Mouse (Mus musculus) cerebellum, adult 2 months (tissue): ENCODE measurements around the gene Spred3.

Experiments used
- CTCF ChIP-seq: fragments of 200-500 bp; IDR thresholded peaks from 2 replicates; pipeline ENCODE4 v1.5.1; 2011; ENCODE audit warnings: low read depth, mild to moderate bottlenecking, control low read depth, low read length, moderate library complexity, borderline replicate concordance; ENCODE audit not compliant: insufficient read depth
- POLR2A ChIP-seq: fragments of 200-500 bp; IDR thresholded peaks from 2 replicates; pipeline ENCODE4 v1.6.1; 2011; ENCODE audit warnings: low read length, control low read depth, borderline replicate concordance; ENCODE audit not compliant: insufficient read depth

DNA sequence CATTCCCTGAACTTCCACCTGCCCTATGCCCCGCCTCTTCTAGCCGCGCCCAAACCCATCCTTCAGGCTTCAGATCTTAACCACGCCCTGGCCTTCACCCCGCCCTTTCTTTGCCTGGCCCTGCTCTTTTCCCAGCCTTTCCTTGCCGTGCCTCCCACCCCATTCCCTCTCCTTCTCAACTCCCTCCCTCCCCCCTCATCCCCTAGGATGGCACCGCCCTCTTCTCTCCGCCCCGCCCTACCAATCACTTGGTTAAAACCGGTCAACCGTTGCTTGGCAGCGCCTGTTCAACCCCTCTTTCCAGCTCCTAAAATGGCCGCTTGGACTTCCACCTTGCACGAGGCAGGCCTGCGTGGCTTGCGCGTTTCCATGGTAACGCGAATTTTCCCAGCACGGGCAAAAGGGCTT, 43.5 kb upstream of the Spred3 start, which contains the start of gene Catsperg1:
- TF ChIP-seq CTCF = no peak
- TF ChIP-seq POLR2A = no peak
